Mouse (Mus musculus): Measurements from ENCODE around the gene Mdc1.

The Mdc1 gene

DNA sequence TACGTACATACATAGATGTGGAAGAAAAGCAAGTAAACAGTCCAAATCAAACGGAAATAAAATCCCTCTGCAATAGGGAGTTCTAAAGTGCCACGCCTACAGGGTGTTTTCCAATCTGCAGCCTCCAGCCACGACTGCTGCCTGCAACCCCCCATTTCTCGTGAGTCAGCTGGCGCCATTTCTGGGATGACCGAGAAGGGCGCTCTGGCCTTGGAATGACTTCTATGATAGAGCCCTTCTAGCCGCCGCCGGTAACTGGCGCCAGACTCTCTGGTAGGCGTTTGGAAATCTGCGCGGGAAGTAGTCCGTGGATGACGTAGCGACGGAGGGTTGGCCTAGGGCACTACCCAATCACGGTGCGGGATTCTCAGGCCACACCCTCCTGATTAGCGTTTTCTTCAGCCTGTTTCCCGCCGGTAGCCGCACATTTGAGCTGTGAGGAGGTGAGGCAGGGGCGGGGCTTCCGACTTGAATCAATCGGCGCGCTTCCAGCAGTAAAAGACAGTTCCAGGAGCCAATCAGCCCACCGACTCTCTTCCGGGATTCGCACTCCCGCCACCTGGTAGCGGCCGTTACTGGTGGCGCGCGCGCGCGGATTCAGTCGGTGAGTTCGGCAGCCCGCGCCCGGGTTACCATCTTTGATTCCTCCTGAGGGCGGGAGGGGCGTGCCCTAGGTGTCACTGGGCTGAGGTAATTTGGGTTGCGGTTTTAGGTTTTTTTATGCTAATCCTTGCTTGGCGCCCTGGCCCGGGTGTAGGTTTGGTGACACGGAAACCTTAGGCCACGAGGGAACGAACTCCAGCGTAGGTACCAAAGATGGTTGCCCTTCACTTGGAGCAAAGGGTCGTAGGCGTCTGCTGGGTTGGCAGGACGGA lies at the start of gene Mdc1:
Gene Mdc1, plus strand, starts transcription at position 440 of the 875 bp plus-strand sequence.
- peak; percentile 99 for DNase-seq (ENCODE audit: low read depth)

DNA sequence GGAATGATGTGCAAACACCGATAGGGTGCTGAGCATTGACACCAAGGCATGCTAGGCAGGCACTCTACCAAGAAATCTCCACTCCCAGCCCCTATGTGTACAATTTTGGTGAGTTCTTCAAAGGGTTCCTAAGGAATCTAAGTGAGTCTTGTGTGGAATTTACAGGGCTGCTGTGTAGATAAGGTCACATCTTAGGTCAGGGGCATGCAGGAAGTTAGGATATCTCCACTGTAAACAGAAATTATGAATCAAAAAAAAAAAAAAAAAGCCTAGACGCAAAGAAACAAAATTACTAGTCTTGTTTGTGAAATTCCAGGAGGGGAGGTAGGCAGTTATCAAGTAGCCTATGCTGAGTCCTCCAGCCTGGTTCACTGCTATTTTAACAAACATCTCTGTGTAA lies 48.5 kb upstream of the Mdc1 start:
- DNase-seq (ENCODE audit: low read depth), result no peak

DNA sequence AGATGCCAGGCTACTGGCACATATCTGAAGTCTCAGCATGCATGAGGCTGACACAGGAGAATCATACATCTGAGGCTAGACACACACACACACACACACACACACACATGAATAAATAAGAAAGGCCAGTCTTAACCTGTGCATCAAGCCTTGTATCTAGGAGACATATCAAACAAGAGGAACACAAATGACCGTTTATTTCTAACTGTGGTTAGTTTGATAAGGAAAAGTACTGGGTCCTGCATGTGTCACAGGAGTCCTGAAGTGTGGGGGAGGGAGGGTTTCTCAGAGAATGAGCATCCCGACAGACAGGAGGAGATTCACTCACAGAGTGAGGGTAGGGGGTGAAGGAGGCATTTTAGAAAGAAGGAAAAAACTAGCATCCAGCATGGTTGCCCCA lies 46.2 kb upstream of the Mdc1 start:
- DNase-seq (ENCODE audit: low read depth), result no peak

DNA sequence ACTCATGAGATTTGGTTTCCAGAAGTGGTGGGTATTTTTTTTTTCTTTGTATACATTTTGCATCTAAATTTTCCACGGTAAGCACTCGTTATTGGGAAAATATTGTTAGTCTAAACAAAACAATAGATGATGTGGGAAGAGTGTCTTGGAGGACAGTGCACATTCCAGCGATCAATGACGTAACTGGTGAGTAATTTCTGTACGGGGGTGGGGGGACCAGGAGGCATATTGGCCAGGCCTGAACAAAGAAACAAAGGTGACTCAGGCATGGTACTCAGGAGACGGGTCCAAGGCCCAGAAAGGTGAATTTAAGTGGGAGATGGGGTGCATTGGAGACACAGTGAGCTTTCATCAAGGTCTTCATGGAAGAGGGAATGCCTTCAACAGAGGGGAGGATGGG lies 45.7 kb upstream of the Mdc1 start:
- DNase-seq (ENCODE audit: low read depth), result no peak

GRCm38 (mm10) chr17:35796835-35797234 lies 44.5 kb upstream of the Mdc1 start:
- no peak for DNase-seq (ENCODE audit: low read depth)

DNA sequence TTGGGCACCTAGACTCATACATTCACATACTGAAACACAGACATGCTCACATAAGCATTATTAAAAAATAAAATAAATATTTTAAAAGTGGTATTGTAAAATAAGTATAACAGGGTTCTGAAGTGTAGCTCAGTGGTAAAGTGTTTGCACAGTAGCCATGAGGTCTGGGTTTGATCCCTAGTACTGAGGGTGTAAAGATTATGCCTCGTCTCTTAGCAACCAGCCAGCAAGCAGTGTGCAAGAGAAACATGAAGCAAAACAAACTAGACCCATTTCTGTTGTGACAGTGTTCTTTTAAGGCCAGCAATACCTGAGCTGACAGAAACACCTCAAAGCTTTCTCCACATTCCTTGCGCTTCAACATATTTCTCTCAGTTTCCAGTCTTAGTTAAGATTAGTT lies 40.4 kb upstream of the Mdc1 start:
- DNase-seq (ENCODE audit: low read depth), result no peak

GRCm38 (mm10) chr17:35803020-35803419 lies 38.3 kb upstream of the Mdc1 start:
- DNase-seq (ENCODE audit: low read depth), result no peak

DNA sequence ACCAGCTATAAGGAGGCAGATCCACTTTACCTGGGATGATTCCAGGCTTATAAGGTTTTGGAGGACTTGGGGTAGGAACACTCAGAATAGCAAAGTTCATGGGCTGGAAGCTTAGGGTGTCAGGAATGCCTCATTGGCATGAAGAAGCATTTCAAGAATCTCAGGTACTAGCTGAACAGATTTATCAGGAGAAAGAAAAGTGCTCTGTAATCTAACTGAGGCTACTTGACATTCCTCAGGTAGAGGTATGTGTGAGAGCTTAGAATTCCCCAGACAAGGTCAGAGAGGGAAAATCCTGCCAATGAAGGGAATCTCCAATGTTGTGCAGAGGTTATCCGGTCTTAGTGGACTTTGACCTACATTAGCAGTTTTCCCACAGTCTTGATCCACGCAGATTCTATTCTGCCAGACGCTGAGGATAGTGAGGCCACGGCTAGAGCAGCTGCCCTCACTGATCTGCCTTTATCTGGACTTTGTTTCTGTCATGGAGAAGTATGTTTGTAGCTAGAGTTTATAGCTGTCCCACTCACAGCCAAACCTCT lies 37.4 kb upstream of the Mdc1 start:
- DNase-seq (ENCODE audit: low read depth), result no peak

GRCm38 (mm10) chr17:35808073-35808472 lies 33.2 kb upstream of the Mdc1 start:
- DNase-seq (ENCODE audit: low read depth), result no peak

GRCm38 (mm10) chr17:35809395-35809794 lies 31.9 kb upstream of the Mdc1 start:
- no peak for DNase-seq (ENCODE audit: low read depth)

GRCm38 (mm10) chr17:35810900-35811648 lies 30.2 kb upstream of the Mdc1 start:
- DNase-seq (ENCODE audit: low read depth), result no peak

DNA sequence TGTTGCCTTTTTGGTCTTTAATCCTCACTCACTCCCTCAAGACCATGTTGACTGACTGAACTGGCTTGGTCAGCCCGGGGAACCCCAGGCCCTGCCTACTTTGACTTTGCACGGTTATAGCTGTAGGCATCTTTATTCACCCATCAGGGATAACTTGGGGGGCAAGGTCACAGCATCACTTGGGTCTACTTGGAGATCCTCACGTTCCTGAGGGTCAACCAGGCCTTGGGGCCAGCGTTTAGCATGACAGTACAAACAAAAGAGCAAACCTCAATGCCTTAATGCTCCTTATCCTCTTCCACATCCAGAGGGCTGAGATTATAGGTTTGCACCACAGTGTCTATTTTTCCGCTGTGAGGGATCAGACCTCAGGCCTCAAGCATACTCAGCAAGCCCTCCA lies 29.0 kb upstream of the Mdc1 start:
- DNase-seq (ENCODE audit: low read depth), result no peak

- DNase-seq (ENCODE audit: low read depth), result no peak
Observed at GRCm38 (mm10) chr17:35812736-35813135, 28.6 kb upstream of the Mdc1 start.

DNA sequence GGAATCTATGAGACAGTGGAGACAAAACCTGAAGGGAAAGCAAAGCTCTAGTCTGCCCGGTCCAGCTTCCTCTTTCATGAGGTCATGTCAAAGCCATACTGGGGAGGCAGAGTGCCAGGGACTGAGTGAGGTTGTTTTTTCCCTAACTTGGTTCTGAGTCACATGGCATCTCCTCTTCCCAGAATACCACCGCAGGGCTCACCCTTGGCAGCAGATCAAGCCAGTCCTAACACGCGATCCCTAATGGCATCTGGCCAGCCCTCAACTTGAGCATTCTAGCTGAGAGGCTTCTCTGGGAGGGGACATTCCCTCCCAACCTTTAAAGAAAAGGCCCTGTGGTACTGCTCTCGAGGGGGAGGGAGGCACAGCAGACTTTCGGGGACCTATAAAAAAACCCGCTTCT lies 28.1 kb upstream of the Mdc1 start:
- no peak for DNase-seq (ENCODE audit: low read depth)

GRCm38 (mm10) chr17:35813653-35814052 lies 27.7 kb upstream of the Mdc1 start:
- peak; percentile 61 for DNase-seq (ENCODE audit: low read depth)

GRCm38 (mm10) chr17:35814678-35815077 lies 26.6 kb upstream of the Mdc1 start:
- no peak for DNase-seq (ENCODE audit: low read depth)

- DNase-seq (ENCODE audit: low read depth), result no peak
Observed at GRCm38 (mm10) chr17:35815836-35816235, 25.5 kb upstream of the Mdc1 start.

DNA sequence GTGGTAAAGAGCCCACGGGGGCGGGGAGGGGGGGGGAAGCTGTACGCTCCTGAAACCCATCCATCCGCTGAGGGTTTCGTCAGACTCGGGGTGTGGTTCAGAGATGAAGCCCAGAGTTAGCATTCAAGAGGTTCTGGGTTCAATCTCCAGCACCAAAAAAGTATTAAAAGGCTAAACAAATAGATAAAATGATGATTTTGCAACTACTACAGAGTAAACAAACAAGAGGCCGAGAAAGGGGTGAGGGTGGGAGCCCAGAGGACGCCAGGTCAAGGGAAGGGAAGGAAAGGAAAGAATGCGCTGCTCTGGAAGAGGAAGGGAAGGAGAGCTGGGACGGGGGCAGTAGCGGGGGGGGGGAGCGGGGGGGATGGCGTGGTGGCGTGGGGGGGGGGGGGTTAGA lies 24.6 kb upstream of the Mdc1 start:
- no peak for DNase-seq (ENCODE audit: low read depth)

GRCm38 (mm10) chr17:35817226-35817625 lies 24.1 kb upstream of the Mdc1 start:
- DNase-seq (ENCODE audit: low read depth), result no peak

DNA sequence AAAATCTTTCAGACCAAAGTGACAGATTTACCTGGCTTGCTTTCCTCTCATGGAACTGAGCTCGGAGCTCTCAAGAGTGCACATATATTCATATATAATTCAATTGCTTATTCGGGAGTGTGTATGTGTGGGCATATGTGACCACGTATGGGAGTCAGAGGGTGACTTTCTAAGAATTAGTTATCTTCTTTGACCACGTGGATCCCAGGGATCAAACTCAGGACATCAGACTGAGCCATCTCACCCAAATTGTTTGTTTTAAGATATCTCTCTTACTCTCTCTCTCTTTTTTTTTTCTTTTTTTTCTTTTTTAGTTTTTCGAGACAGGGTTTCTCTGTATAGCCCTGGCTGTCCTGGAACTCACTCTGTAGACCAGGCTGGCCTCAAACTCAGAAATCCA lies 21.2 kb upstream of the Mdc1 start:
- DNase-seq (ENCODE audit: low read depth), result no peak

DNA sequence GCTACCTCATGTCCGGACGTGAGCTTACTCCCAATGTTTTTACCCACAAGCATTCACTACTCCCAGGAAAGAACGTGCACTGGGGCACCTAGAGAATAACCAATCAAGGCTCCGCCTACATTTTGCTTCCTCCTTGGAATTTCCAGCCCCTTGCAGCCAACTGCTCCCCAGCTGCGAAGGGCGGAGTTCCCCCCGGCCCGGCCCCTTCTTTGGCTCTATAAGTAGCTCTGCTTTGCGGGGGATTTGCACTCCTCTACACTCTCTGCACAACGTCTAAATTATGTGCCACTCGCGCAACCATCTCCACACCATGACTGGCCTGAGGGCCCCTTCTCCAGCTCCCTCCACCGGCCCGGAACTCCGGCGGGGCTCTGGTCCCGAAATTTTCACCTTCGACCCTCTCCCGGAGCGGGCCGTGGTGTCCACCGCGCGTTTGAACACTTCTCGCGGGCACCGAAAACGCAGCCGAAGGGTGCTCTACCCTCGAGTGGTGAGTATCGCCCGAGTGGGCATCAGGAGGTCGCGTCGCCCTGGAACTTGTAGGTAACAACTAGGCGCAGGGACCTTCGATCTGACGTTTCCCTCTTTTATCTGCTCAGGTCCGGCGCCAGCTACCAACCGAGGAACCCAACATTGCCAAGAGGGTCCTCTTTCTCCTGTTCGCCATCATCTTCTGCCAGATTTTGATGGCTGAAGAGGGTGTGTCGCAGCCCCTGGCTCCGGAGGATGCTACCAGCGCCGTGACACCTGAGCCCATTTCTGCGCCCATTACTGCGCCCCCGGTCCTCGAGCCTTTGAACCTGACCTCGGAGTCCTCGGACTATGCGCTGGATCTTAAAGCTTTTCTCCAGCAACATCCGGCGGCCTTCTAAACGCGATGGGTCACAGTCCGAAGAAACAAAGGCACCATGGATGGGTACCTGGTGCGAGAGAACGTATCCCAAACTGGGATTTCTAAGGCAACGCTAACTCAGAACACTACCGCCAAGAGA lies 19.6 kb upstream of the Mdc1 start, which contains the start of gene Ier3:
Gene Ier3, plus strand, starts transcription at position 246 of the 992 bp plus-strand sequence.
- peak; percentile 48 for DNase-seq (ENCODE audit: low read depth)

GRCm38 (mm10) chr17:35822564-35822963 lies 18.8 kb upstream of the Mdc1 start:
- no peak for DNase-seq (ENCODE audit: low read depth)

All from naive thymus-derived CD4-positive, alpha-beta T cell, adult 2 months (primary cell).